Mouse (Mus musculus) liver, embryonic 14.5 days (tissue): ENCODE measurements around the gene Bcl7b.

ENCODE experiments used
- CTCF ChIP-seq: IDR thresholded peaks from 2 replicates; pipeline ENCODE4 v1.5.1; 2016; ENCODE audit warnings: antibody characterized with exemption, low read depth, control low read depth
- EP300 ChIP-seq: IDR thresholded peaks from 2 replicates; pipeline ENCODE4 v1.6.1; 2016; ENCODE audit warnings: antibody characterized with exemption, low read depth

GRCm38 (mm10) chr5:135188214-135188554 is 20.1 kb downstream of the Bcl7b start:
- TF ChIP-seq CTCF (no peak), EP300 (no peak)
